Mouse (Mus musculus): Measurements from ENCODE around the gene Ankrd52.

Gene Ankrd52

DNA sequence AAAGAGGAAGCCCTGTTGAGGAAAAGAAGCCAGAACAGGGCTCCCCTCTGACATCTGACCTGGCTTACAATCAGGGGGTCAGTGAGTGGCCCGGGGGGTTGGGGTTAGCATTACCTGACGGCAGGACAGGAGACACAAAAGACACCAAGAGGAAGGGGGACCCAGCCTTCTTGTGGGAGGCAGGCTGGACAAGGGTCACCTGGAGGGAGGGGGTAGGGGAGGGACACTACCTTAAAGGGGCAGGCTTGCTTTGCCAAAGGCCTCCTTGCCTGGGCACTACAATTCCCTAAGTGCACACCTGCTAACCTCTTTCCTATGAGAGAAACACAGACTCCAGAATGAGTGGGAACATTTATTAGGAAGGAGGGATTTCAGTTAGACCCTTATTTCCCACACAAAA, 24.1 kb downstream of the Ankrd52 start, which contains the start of gene Slc39a5:
Slc39a5 (minus strand) TSS at position 174 of the 400 bp plus-strand sequence.
- DNase-seq (ENCODE audit: low read depth, low spot score): no peak

DNA sequence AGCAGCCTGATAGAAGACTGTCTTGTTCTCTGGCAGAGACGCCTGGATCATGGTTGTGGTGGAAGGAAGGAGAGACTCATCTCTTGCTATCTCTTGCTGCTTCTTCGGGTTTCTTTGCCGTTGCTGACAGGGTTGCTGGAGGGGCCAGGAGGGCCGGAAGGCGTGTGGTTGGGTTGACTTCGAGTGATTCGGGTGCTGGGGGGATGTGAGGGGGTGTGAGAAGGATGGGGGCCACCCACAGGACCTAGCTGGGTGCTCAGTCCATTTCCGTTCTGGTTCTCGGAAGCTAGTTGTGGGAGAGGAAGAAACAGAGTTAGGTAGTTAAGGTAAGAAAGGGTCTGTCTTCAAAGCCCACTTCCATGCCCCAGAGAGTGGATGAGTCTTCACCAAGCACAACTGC, 24.7 kb downstream of the Ankrd52 start:
- no peak for DNase-seq (ENCODE audit: low read depth, low spot score)

DNA sequence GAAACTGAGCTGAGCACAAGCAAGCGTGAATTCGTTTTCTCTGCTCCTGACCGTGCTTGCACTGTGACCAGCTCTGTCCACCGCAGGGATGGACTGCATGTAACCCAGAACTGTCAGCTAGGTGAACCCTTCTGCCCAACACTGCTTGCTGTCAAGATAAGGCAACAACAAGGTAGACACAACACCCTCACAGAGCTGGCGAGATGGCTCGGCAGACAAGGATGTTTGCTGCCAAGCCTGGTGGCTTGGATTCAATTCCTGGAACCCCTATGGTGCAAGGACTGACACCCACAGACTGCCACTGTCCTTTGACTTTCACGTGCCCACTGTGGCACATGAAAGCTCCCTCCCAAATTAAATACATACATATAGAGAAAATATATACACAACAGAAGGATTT, 27.0 kb downstream of the Ankrd52 start:
- no peak for DNase-seq (ENCODE audit: low read depth, low spot score)

DNA sequence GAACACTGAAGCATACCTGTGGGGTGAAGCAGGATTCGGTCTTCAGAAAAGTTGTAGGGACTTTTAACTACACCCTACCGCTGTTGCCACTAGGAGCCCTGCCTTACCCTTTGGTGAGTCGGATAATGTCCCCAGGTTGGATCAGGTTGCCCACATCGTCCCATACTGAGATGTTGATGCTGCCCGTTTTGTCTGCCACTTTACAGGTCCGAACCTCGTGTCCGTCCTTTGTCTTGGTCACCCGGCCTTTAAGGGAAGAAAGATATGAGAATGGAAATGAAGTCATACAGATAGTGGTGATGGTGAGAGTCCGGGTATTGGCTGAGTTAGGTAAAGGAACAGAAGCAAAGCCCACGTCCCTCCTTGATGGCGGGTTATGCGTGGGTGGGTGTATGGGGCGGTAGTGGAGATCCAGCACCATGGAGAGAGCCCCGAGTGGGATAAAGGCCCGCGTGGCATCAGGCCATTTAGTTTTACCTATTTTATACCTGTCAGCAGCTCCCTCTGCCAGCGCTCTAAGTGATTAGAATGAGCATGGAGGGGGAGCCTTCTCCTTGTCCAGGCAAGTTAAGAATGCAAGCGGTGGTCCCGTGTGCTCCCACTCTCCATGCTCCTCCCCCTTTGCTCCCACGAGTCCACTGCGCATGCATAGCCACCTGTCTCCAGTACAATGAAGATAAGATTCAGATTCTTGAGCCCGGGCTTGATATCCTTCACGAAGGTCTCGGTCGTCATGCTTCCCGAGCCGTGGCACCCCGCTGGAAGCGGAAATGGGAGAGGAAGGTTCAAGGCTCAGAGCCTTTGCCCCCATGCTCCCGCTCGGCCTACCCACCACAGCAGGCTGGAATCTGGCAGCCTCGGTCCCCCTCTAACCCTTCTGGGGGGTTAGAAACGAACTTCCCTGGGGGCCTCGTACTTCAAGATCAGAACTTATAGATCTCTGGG, 31.9 kb downstream of the Ankrd52 start:
- peak; percentile 57 for DNase-seq (ENCODE audit: low read depth, low spot score)

DNA sequence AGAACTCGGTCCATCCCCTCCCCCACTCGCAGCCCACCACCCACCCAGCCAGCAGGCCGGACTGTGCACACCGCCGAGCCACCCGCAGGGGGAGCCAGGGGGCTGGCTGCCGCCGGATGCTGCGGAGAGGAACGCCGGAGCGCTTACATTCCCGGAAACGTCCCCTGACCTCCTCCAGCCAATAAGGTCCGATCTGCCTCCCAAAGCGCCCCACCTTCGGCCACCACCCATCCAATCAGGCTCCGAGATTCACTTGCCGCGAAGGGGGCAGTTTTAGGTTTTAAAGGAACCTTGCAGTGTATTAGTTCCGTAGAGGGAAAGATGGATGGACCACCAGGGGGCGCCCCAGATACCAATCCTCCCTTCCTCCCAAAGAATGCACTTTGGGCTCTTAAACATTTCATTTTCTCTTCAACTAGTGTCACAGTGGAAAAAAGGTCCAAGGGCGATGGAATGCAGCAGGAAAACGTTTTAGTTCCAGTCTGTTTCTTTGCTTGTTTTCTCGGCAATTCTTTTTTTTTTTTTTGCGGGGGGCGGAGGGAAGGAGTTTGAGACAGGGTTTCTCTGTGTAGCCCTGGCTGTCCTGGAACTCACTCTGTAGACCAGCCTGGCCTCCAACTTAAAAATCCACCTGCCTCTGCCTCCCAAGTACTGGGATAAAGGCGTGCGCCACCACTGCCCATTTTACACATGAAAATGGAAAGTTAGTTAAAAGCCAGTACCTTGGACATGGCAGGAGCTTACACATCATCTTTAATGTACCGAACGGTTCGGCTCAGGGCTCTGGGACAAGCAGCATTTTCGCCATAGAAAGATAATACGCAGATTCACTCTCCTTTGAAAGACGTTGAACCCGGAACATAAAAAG, 33.0 kb downstream of the Ankrd52 start:
- peak; percentile 97 for DNase-seq (ENCODE audit: low read depth, low spot score)

DNA sequence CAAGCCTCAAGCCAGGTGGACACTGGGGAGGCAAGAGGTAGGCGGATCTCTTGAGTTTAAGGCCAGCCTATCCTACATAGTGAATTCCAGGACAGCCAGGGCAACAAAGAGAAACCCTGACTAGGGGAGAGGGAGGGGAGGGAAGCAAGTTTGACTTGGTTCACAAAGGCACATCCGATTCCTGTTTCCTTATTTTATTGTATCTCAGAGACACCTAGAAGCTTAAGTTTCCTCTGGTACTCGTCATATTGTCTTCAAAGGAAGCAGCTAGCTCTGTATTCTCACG, 33.6 kb downstream of the Ankrd52 start:
- no peak for DNase-seq (ENCODE audit: low read depth, low spot score)

DNA sequence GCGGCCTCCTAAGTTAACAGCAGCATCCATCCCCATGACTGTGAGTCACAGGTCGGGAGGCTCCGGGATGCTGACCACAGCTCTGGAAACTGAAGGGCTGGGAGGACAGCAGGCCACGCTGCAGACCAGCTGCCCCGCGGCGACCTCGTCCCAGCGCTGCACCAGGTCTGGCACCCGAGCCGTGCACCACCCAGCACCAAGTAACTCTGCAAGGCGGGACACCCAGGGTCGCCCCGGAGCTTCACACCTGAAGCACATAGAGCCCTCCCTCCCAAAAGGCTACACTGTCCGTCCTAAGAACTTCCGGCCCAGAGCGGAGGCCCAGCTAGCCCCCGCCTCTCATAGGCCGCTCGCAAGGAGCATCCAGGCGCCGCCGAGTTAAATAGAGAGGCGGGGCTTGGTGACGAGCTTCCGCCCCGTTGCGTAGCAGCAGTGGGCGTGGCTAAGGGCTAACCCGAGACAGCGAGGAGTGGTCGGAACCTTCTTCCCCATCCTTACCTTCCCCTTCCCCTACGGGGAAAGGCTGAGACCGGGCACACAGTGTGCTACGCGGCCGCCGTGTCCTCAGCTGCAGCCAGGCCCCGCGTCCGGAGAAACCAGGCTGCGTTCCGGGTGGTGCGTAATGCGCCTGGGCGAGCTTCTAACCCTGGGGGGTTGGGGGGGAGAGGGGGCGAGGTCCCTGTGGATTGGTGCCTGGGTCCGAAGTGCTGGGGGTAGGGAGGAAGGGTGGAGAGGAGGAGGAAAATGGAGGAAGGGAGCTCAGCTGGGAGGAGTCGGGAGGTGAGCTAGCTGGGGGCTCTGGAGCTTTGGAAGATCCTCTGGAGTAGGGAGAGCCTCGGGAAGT, 34.5 kb downstream of the Ankrd52 start, which contains the start of the genes Nabp2 and Rnf41:
Nabp2 (minus strand) TSS at position 282 of the 844 bp plus-strand sequence.
Rnf41 (plus strand) TSS at position 447 of the 844 bp plus-strand sequence.
- DNase-seq (ENCODE audit: low read depth, low spot score): peak; percentile 90

DNA sequence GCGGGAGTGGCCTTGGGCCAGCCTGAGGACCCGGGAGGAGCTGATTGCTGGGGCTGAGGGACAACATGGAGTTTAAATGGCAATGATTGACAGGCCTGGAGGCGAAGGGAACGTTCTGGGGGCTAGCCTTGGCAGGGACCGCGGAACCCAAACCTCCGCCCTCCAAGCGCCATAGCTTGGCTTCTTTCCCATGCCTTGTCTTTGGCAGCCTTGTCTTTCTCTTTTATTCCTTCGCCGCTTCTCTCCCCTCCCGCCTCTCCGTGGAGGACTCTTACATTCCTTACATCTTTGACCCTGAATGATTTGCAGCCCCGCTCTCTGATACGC, 35.1 kb downstream of the Ankrd52 start:
- DNase-seq (ENCODE audit: low read depth, low spot score): no peak

DNA sequence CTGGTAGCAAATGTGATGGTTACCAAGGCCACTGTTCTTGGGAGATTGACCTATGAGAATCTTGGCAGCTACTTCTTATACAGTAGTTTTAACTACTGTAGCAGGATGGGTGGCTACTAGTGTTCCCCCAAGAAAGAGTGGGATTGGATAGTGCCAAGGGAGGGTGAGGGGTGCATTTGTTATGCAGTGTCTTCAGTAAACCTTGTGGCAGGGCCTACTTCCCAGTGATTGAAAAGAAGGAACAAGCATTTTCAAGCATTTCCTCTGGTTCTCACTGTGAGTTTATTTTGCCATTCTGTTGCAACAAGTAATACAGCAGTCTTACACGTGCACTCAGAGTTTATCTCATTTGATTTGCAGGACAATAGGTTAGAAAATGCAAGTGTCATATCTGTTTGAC, 35.6 kb downstream of the Ankrd52 start:
- no peak for DNase-seq (ENCODE audit: low read depth, low spot score)

DNA sequence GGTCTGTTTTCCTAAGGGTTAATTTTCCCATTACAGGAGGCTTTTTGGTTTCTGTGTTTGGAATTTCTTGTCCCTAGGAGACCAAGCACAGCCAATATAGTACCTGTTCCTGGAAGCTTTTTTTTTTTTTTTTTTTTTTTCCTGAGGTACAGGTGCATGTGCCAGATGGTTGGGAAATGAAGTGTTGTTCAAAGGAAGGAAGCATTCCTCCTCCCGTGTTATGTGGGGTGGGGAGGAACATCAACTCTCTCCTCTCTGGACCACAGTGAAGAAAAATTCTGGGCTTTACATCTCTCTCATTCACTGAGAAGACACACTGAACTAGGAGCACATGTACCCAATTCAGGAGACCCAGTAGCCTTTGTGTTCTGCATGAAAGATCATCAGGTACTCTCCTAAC, 36.2 kb downstream of the Ankrd52 start:
- no peak for DNase-seq (ENCODE audit: low read depth, low spot score)

DNA sequence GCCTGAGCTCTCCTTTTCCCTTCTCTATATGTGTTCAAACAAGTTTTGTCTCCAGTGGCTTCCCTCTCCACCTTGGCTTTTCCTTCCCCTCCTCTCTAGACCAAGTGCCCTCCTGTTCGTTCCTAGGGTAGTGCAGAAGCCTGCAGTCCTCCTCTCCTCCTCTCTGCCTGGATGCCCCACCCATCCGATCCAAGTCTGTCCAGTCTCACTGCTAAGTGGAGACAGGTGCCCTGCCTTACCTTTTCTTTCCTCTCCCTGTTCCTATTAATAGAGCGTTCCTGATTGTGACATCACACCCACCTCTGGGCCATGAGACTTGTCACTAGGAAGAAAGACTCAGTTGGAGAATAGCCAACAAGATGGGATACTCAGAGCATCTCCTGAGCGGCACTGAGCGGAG, 37.9 kb downstream of the Ankrd52 start:
- no peak for DNase-seq (ENCODE audit: low read depth, low spot score)

DNA sequence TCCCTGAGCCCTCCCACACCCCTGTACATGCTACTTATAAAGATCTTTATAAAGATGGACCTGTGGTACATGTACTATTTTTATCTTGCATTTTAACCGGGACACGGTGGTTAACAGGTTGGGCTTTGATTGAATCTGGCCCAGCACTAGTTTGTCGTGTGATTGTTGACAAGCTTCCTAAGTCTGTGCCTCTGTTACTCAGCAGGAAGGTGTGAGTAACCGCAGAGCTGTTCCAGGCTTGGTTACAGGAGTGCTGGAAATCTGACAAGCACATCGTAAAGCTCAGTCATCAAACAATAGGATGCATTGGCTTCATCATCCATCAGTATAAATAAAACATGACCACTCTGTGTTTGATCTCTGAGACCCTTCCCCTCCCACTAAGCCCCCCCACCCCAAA, 45.5 kb downstream of the Ankrd52 start:
- DNase-seq (ENCODE audit: low read depth, low spot score): no peak

DNA sequence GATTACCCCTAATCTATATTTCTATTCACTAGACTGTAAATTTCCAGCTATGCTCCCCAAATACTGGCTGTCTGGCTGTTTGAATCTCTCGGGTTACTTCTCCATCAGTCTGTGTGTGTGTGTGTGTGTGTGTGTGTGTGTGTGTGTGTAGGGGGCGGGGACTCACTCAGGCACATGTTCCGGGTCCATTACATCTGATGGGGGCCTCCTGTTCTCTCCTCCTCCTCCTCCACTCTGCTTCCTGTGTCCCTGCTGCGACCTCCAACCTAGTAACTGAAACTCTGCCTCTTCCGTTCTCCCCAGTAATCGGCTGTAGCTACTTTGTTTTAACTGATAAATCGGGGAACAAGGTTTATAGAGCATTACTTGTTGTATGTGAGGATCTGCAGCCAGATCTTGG, 47.7 kb downstream of the Ankrd52 start:
- DNase-seq (ENCODE audit: low read depth, low spot score): no peak

DNA sequence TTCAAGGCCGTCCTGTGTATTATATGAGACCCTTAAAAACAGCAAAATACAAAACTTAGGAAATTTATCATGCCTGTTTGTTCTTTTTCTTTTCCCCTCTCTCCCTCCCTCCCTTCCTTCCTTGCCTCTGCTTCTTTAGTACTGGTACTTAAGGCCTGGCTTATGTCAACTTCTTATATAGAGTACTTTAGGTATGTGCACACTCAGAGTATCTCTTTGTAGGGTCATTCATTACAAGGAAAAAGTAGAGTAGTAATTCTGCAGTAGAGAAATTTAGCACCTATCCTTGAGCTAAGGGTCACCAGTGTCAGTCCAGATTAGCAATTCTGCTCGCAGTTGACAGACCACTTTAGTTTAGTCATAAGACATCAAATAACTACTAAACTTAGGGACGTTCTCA, 48.3 kb downstream of the Ankrd52 start:
- DNase-seq (ENCODE audit: low read depth, low spot score): no peak

DNA sequence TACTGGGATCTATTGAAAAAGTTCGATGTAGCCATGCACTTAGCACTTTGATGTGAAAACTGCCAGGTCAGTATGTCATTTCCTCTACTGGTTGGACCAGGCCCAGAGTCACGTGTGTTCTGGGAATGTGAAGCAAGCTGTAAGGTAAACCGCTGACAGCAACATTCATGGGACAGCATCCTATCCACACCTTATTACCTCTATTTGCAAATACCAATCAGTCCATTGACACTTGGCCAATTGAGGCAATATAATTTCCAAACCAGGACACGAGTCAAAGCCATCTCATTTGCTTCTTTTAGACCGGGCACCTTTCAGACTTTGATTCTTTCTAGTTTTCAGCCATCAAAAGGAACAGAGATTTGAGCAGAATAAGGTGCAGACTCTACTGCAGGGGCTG, 52.1 kb downstream of the Ankrd52 start:
- no peak for DNase-seq (ENCODE audit: low read depth, low spot score)

DNA sequence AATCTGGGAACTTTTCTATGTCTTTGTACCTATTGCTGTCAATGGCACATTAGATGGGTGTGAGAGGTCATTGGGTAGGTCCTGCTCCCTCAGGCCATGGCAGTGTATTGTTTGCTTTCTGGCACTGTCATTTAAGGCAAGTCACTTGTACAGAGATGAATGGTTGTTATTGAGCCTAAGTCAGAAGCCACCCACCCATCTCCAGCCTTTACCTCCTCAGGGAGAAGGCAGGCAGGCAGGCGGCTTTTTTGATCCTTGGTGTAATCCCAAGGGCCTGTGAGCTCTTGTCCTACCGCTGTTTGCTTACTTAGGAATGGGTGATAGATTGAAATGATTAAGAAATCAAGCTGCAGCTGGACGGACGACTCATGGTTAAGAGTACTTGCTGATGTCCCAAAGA, 52.5 kb downstream of the Ankrd52 start:
- no peak for DNase-seq (ENCODE audit: low read depth, low spot score)

DNA sequence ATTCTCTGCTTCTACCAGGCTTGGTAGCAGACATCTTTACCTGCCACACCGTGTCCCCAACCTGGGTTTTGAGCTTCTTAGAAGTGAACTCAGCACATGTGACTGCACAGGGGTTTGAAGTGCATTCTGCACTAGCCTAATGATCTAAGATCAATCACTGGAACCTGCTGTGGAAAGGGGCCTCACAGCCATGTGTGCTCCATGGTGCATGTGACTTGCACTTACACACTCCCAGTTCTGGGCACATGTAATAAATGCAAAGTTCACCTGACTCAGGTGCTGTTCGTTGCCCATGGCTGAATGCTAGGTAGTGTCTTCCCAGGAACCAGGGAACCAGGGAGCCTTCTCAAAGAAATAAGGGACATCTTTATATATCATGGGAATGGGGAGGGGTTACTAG, 56.5 kb downstream of the Ankrd52 start:
- no peak for DNase-seq (ENCODE audit: low read depth, low spot score)

DNA sequence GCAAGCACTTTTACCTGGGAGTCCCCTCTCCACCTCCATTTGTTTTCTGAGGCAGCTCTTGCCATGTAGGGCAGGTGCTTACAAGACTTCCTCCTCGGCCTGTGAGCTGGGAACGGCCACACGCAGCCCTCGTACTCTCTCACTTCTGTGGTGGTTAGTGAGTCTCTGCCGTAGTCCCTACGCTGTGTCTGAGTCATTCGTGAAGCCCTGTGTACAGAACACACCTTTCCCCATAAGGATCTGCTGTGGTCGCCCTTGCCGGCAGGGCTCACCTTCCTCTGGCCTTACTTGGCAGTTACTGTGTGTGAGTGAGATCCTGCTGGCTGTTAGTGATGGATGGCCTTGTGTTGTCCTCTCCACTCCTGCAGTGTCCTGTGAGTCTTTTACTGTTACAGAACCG, 57.8 kb downstream of the Ankrd52 start:
- no peak for DNase-seq (ENCODE audit: low read depth, low spot score)

DNA sequence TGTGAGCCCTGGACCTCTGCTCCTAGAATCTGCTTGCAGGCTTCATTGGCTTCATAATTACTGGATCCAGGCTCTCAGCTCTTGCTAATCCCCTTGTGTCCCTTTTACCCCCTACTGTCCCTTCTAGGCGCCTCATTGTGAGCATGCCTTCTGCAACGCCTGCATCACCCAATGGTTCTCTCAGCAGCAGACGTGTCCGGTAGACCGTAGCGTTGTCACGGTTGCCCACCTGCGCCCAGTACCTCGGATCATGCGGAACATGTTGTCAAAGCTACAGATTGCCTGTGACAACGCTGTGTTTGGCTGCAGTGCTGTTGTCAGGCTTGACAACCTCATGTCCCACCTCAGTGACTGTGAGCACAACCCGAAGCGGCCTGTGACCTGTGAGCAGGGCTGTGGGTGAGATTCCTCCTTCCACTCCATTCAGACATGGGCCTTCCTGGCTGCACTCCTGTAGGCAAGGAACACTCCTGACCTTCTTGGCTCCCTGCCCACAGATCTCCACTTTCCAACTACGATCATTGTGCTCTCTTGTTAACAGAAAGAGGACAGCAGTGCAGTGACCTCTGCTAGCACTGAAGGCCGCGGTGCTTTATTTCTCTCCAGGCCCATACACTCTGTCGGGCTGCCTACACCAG, 58.4 kb downstream of the Ankrd52 start:
- DNase-seq (ENCODE audit: low read depth, low spot score): no peak

DNA sequence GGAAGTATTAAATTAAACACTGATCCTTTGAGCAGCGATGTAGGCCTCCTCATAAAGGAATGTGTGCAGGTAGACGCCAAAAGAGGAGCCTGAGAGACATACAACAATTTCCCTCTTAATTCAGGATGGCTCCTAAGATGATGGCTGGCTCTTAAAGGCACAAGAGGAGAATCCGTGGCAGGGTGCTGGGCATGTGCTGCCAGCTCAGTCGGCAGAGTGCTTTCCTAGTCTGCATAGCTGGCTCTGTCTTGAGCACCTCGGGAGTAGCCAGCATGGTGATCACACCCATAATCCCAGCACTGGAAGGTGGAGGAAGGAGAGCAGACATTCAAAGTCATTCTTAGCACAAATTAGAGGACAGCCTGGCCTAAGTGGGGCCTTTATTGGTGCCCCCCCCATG, 59.0 kb downstream of the Ankrd52 start:
- DNase-seq (ENCODE audit: low read depth, low spot score): no peak

DNA sequence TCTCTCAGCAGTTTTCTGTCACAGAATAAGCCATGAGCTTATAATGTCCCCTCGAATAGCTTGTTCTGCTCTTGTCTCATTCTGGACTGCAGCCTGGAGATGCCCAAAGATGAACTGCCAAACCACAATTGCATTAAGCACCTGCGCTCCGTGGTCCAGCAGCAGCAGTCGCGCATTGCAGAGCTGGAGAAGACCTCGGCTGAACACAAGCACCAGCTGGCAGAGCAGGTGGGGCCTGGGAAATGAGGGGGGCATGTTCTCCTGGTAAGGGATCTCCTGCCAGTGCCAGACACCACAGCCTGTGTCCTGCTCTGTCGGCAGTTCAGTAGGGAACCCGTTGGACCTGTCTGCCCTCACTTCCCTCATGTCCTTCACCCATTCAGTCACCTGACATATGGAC, 59.5 kb downstream of the Ankrd52 start:
- DNase-seq (ENCODE audit: low read depth, low spot score): no peak
